ENCODE assay signal across 8 mouse cellular contexts in genomic region chr3:100490010-100490300, GRCm38 (mm10). TPM values are rescaled to one million over a fixed set of nuclear protein-coding genes. Genes with fewer than 3 reads are reported as not detected.
A peak's percentile ranks its signal among the peaks of the same experiment; 100 is the strongest.
DNase-seq lines count a peak whose midpoint lies in the region; ATAC-seq and TF ChIP-seq lines count a peak whose summit lies in the region.

No protein-coding gene starts in this region.

- H3K27me3 ChIP-seq in heart, embryonic 12.5 days (replicated peaks): peaks cover 25% of the 10 kb centered on the region
- H3K27me3 ChIP-seq in hindbrain, embryonic 11.5 days (ENCODE audit: control insufficient read depth, insufficient read depth, low read length): peaks cover 23% of the 10 kb centered on the region

- no peaks in the 10 kb centered on the region for H3K36me3 ChIP-seq in heart, embryonic 12.5 days
- no peaks in the 10 kb centered on the region for H3K36me3 ChIP-seq in ES-E14 (ENCODE audit: control insufficient read depth, insufficient read depth, low read length, poor library complexity, severe bottlenecking)
- no peaks in the 10 kb centered on the region for H3K36me3 ChIP-seq in hindbrain, embryonic 11.5 days (ENCODE audit: control insufficient read depth, insufficient read depth, low read length)
- H3K36me3 ChIP-seq in macrophage (ENCODE audit: inconsistent target): no peaks in the 10 kb centered on the region

- no peak overlapping the region for H3K27ac ChIP-seq in heart, embryonic 12.5 days (ENCODE audit: poor library complexity, severe bottlenecking)
- H3K27ac ChIP-seq in ES-E14 (ENCODE audit: insufficient read depth, low read depth, low read length, poor library complexity, severe bottlenecking): no peak overlapping the region
- H3K27ac ChIP-seq in hindbrain, embryonic 11.5 days (ENCODE audit: low read depth, low read length): no peak overlapping the region
- H3K27ac ChIP-seq in macrophage: no peak overlapping the region

- no peak for ATAC-seq in heart, embryonic 12.5 days (ENCODE audit: insufficient number of reproducible peaks, low FRiP score)
- peak; percentile 1; the same call in 1 of the 2 replicates for ATAC-seq in hindbrain, embryonic 11.5 days (ENCODE audit: low FRiP score)

- H3K4me2 ChIP-seq in heart, embryonic 12.5 days: peak overlapping the region; percentile 99
- H3K4me2 ChIP-seq in hindbrain, embryonic 11.5 days (replicated peaks; ENCODE audit: low read depth, low read length): peak overlapping the region; percentile 90

- in situ Hi-C loops in ES-E14 (cut with MboI; ENCODE audit: low sequenced_read_pairs in 2 of 2, unreplicated experiment in 2 of 2): no loop called here

- no peak for DNase-seq in heart, postnatal 4 days
- no peak for DNase-seq in ES-E14 (ENCODE audit: low read depth, low spot score)
- DNase-seq in hindbrain, embryonic 11.5 days (ENCODE audit: low spot score): no peak
- DNase-seq in layer of hippocampus, adult 18-20 months (ENCODE audit: low spot score in 2 of 2): no peak
- DNase-seq in left cerebral cortex, postnatal 14 days (ENCODE audit: low spot score in 2 of 2): no peak
- no peak for DNase-seq in gastrocnemius, postnatal 14 days

- peaks cover 7% of the 10 kb centered on the region for H3K4me1 ChIP-seq in heart, embryonic 12.5 days (replicated peaks)
- H3K4me1 ChIP-seq in ES-E14 (ENCODE audit: control insufficient read depth in 2 of 2, insufficient read depth in 2 of 2, low read length in 2 of 2, poor library complexity in 1 of 2): 0 out of 4 replicates have a peak, but pooled peaks cover 0 to 2% of the 10 kb centered on the region in 2 experiments
- peaks cover 5% of the 10 kb centered on the region for H3K4me1 ChIP-seq in hindbrain, embryonic 11.5 days (replicated peaks; ENCODE audit: control insufficient read depth, insufficient read depth, low read length)

- intact Hi-C loops in left cerebral cortex, postnatal 14 days (cut with DNase I): no loop called here
- intact Hi-C loops in gastrocnemius, postnatal 14 days (cut with DNase I; ENCODE audit: low total_unique reads): no loop called here

- H3K9ac ChIP-seq in heart, embryonic 12.5 days: peak overlapping the region; percentile 70
- peak overlapping the region; percentile 87; the same call in 1 of the 2 replicates for H3K9ac ChIP-seq in ES-E14 (ENCODE audit: insufficient read depth, low read depth, low read length, poor library complexity, severe bottlenecking)
- H3K9ac ChIP-seq in hindbrain, embryonic 11.5 days (ENCODE audit: low read depth, low read length): no peak overlapping the region

- peaks cover 34% of the 10 kb centered on the region; the same call in 1 of the 2 replicates for H3K79me2 ChIP-seq in macrophage (ENCODE audit: inconsistent target)

- no peaks in the 10 kb centered on the region for H3K9me3 ChIP-seq in heart, embryonic 12.5 days (replicated peaks)
- H3K9me3 ChIP-seq in ES-E14 (ENCODE audit: control insufficient read depth, insufficient read depth, low read depth, low read length): no peaks in the 10 kb centered on the region
- H3K9me3 ChIP-seq in hindbrain, embryonic 11.5 days (ENCODE audit: control insufficient read depth, low read length): no peaks in the 10 kb centered on the region

- peak overlapping the region; percentile 76 for H3K4me3 ChIP-seq in heart, embryonic 12.5 days
- H3K4me3 ChIP-seq in ES-E14 (ENCODE audit: insufficient read depth in 1 of 2, low read depth in 1 of 2, low read length in 2 of 2, poor library complexity in 1 of 2, severe bottlenecking in 1 of 2) (peak overlapping the region; percentile 74 to 84), macrophage (ENCODE audit: inconsistent target) (peak overlapping the region; percentile 85)
- peak overlapping the region; percentile 51 for H3K4me3 ChIP-seq in hindbrain, embryonic 11.5 days (ENCODE audit: low read depth, low read length)

- WGBS in heart, embryonic 12.5 days: 30% methylated on average over 4 of the region's 4 CpGs
- WGBS in hindbrain, embryonic 11.5 days: 16% methylated on average over 4 of the region's 4 CpGs
- 51% methylated on average over 4 of the region's 4 CpGs for WGBS in macrophage (ENCODE audit: missing documents)

TF ChIP-seq in ES-E14, 5 proteins besides CTCF, POLR2A, EP300 and RAD21:
- no peak for TF ChIP-seq CHD2 (IDR thresholded peaks at IDR 0.05; ENCODE audit: low read depth, low read length)
- TF ChIP-seq ZC3H11A (IDR thresholded peaks at IDR 0.05; ENCODE audit: borderline replicate concordance, low read depth, low read length): no peak
- TF ChIP-seq MAFK (IDR thresholded peaks at IDR 0.05; ENCODE audit: insufficient read depth, low read depth, low read length): no peak
- TF ChIP-seq HCFC1 (IDR thresholded peaks at IDR 0.05; ENCODE audit: borderline replicate concordance, insufficient read depth, low read length): no peak
- no peak for TF ChIP-seq ZNF384 (IDR thresholded peaks at IDR 0.05; ENCODE audit: low read depth, low read length)

RNA-seq across cellular contexts. Expression of gene Tent5c, which starts 0.8 kb away (rescaled TPM):
- polyA plus RNA-seq in heart, embryonic 12.5 days (2016; fragmentation: Nextera tagmentation; extraction: Ambion mirVana): 24.8 and 27.8 TPM in 2 replicates
- 10 to 100 TPM; 17.9 to 51.7 TPM for total RNA-seq in heart, postnatal 4 days (2021)
- total RNA-seq in ES-E14 (2012; rRNA removed): 0.74 and 1.2 TPM in 2 replicates
- 2.7 and 3.0 TPM in 2 replicates for polyA plus RNA-seq in hindbrain, embryonic 11.5 days (2014; fragmentation: Nextera tagmentation; extraction: Ambion mirVana)
- total RNA-seq in macrophage (2018; cell fraction: chromatin; rRNA removed): 10 to 100 TPM in 22 of 26 experiments, 1 to 10 TPM in 4; 5.1 to 23.9 (median 13.0) TPM
- 10 to 100 TPM; 17.4 to 45.1 (median 23.7) TPM for total RNA-seq in macrophage (2018; cell fraction: cytosol; rRNA removed)
- total RNA-seq in macrophage (2018; cell fraction: nucleus; rRNA removed): 10 to 100 TPM in 25 of 26 experiments, 1 to 10 TPM in 1; 9.2 to 49.1 (median 26.0) TPM
- polyA plus RNA-seq in macrophage (2018): 6.4 to 13.5 TPM (median 8.3 TPM) in 3 replicates
- 1 to 10 TPM; 2.4 to 2.8 TPM for total RNA-seq in layer of hippocampus, adult 18-20 months (2021)
- 1 to 10 TPM; 3.7 to 4.3 TPM for total RNA-seq in left cerebral cortex, postnatal 14 days (2021)
- 1 to 10 TPM; 5.4 to 5.6 TPM for total RNA-seq in gastrocnemius, postnatal 14 days (2021)
